Mouse (Mus musculus) cerebellum, adult 2 months (tissue): ENCODE measurements around the gene Syt14.

Experiments
- CTCF ChIP-seq: fragments of 200-500 bp; IDR thresholded peaks from 2 replicates; pipeline ENCODE4 v1.5.1; 2011; ENCODE audit warnings: low read depth, mild to moderate bottlenecking, control low read depth, low read length, moderate library complexity, borderline replicate concordance; ENCODE audit not compliant: insufficient read depth
- POLR2A ChIP-seq: fragments of 200-500 bp; IDR thresholded peaks from 2 replicates; pipeline ENCODE4 v1.6.1; 2011; ENCODE audit warnings: low read length, control low read depth, borderline replicate concordance; ENCODE audit not compliant: insufficient read depth

- TF ChIP-seq CTCF (no peak), POLR2A (no peak)
Measured at GRCm38 (mm10) chr1:193062618-193063017, 27.0 kb upstream of the Syt14 start.
